Mouse (Mus musculus): ENCODE data around the gene C130026I21Rik. TPM values are rescaled to one million over a fixed set of nuclear protein-coding genes. Genes with fewer than 3 reads are reported as not detected.
"Not testable (repeated sequence)": the region's sequence is repeated elsewhere in the genome, so short reads cannot be mapped to it uniquely, and the experiment has no call there.

Gene C130026I21Rik
- polyA plus RNA-seq, 1 experiment from 2014 or later, result not detected

DNA sequence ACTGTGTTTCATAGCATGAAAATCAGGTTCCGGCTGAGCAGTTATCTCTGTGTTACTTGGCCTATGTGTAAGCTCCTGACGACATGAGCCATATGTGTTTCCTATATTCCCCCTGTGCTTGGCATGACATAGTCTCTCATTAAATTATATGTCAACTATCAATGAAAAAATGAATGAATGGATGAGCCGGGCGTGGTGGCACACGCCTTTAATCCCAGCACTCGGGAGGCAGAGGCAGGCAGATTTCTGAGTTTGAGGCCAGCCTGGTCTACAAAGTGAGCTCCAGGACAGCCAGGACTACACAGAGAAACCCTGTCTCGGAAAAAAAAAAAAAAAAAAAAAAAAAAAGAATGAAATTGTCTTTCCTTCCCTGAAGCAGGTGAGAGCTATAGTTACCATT, 171.3 kb downstream of the C130026I21Rik start:
- not testable (repeated sequence) for H3K4me1 ChIP-seq (replicated peaks; ENCODE audit: control insufficient read depth, insufficient read depth, low read length); H3K4me2 ChIP-seq; H3K27ac ChIP-seq (ENCODE audit: low read depth, low read length); ATAC-seq (replicated peaks; ENCODE audit: low FRiP score); H3K36me3 ChIP-seq (ENCODE audit: control insufficient read depth, insufficient read depth, low read length); H3K4me3 ChIP-seq (ENCODE audit: low read depth, low read length); H3K27me3 ChIP-seq (replicated peaks; ENCODE audit: control insufficient read depth, insufficient read depth, low read length); DNase-seq (ENCODE audit: low spot score); H3K9ac ChIP-seq (ENCODE audit: low read depth, low read length); H3K9me3 ChIP-seq (ENCODE audit: control insufficient read depth, low read length)
- WGBS, result 78% methylated on average over 6 of the region's 7 CpGs

DNA sequence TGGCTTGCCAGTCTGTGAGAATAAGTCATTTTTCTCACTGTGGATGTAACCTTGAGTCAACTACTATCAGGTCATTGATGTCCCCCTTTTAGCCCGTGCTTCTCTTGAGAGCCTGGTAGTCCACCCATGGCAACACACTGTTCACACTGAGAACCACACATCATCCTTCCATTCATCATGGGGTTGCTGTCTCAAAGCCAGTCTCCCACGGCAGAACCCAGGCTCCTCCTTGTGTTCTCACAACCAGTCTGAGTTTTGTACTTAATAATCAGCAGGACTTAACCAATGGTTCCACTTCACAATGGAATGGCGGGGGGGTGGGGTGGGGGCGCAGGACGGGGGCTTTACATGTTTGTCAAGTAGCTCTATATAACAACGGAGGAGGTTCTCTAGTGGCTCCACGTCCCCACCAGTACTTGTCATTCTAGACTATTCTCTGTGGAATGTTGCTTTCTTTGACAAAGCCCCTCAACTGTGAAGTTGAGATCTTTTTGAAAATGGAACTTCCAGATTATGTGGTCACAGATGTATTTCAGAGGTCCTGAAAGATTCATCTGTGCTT, 177.3 kb downstream of the C130026I21Rik start:
- DNase-seq (ENCODE audit: low spot score); ATAC-seq (replicated peaks; ENCODE audit: low FRiP score): not testable (repeated sequence)
- WGBS, result 76% methylated on average over 6 of the region's 7 CpGs

DNA sequence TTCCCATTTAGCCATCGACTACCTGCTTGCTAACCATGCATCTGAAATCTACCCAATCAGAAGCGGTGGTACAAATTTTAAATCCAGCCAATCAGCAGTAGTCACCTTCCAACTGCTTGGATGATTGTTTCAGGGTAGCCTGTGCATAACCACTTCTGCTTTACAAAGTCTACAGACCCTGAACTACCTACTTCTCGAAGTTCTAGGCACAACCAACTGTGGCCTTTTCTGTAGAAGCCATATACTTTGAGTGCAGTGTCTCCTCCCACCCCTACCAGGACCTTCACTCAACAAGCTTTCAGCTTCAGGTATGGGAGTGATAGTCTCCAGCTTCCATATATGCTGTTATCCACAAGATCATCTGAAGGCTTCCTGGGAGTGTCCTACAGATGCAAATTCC, 178.2 kb downstream of the C130026I21Rik start:
- H3K4me1 ChIP-seq (replicated peaks; ENCODE audit: control insufficient read depth, insufficient read depth, low read length); H3K36me3 ChIP-seq (ENCODE audit: control insufficient read depth, insufficient read depth, low read length); H3K4me3 ChIP-seq (ENCODE audit: low read depth, low read length); ATAC-seq (replicated peaks; ENCODE audit: low FRiP score); DNase-seq (ENCODE audit: low spot score); H3K9ac ChIP-seq (ENCODE audit: low read depth, low read length); H3K27ac ChIP-seq (ENCODE audit: low read depth, low read length); H3K4me2 ChIP-seq; H3K27me3 ChIP-seq (replicated peaks; ENCODE audit: control insufficient read depth, insufficient read depth, low read length); H3K9me3 ChIP-seq (ENCODE audit: control insufficient read depth, low read length): not testable (repeated sequence)
- 48% methylated on average over 1 of the region's 3 CpGs for WGBS

More for the DNA sequence above, 177.3 kb downstream of the C130026I21Rik start:
- H3K27ac ChIP-seq (ENCODE audit: low read depth, low read length); H3K4me2 ChIP-seq; H3K4me1 ChIP-seq (replicated peaks; ENCODE audit: control insufficient read depth, insufficient read depth, low read length); H3K27me3 ChIP-seq (replicated peaks; ENCODE audit: control insufficient read depth, insufficient read depth, low read length); H3K36me3 ChIP-seq (ENCODE audit: control insufficient read depth, insufficient read depth, low read length); H3K9ac ChIP-seq (ENCODE audit: low read depth, low read length); H3K9me3 ChIP-seq (ENCODE audit: control insufficient read depth, low read length); H3K4me3 ChIP-seq (ENCODE audit: low read depth, low read length): not testable (repeated sequence)

DNA sequence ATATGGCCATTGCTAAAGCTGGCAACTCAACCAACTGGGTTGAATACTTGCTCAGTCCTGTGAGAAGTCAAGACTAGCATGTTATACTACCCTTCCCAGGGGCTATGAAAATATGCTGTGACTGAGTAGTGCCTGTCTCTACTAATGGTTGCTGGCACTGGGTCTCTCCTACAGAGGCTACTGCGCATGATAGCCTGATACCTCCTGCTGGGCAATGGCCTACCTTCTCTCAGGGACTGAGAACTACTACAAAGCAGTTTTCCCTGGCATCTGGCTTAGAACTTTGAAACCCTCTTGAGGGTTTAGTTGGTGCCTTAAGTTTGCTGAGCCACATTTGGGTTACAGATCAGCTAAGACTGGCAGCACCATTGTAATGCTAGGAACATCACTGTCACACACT, 184.2 kb downstream of the C130026I21Rik start:
- not testable (repeated sequence) for H3K27ac ChIP-seq (ENCODE audit: low read depth, low read length); DNase-seq (ENCODE audit: low spot score); H3K36me3 ChIP-seq (ENCODE audit: control insufficient read depth, insufficient read depth, low read length); H3K27me3 ChIP-seq (replicated peaks; ENCODE audit: control insufficient read depth, insufficient read depth, low read length); H3K4me3 ChIP-seq (ENCODE audit: low read depth, low read length); H3K4me2 ChIP-seq; ATAC-seq (replicated peaks; ENCODE audit: low FRiP score); H3K9ac ChIP-seq (ENCODE audit: low read depth, low read length); H3K9me3 ChIP-seq (ENCODE audit: control insufficient read depth, low read length); H3K4me1 ChIP-seq (replicated peaks; ENCODE audit: control insufficient read depth, insufficient read depth, low read length)
- WGBS, result 67% methylated on average over 1 of the region's 1 CpGs

DNA sequence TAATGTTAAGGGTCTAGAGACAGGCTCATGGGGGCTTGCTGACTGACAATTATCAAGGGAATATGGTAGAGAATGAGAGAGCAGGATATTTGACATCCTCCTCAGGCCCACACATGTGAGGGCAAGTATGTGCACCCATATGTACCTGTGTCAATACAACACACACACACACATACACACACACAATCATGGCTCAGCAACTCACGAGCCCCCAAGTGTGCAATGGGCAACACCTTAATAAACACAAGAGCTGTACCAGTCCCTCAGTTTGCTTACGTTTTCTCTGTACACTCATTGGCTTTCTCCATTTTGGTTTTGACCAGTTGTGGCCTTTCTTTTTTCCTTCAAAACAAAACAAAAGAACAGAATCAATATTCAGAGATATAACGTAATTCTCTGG, 185.6 kb downstream of the C130026I21Rik start:
- H3K27ac ChIP-seq (ENCODE audit: low read depth, low read length); DNase-seq (ENCODE audit: low spot score); H3K36me3 ChIP-seq (ENCODE audit: control insufficient read depth, insufficient read depth, low read length); H3K27me3 ChIP-seq (replicated peaks; ENCODE audit: control insufficient read depth, insufficient read depth, low read length); ATAC-seq (replicated peaks; ENCODE audit: low FRiP score); H3K4me1 ChIP-seq (replicated peaks; ENCODE audit: control insufficient read depth, insufficient read depth, low read length); H3K9me3 ChIP-seq (ENCODE audit: control insufficient read depth, low read length); H3K4me2 ChIP-seq; H3K9ac ChIP-seq (ENCODE audit: low read depth, low read length); H3K4me3 ChIP-seq (ENCODE audit: low read depth, low read length): not testable (repeated sequence)
- WGBS, result 58% methylated on average over 3 of the region's 3 CpGs

DNA sequence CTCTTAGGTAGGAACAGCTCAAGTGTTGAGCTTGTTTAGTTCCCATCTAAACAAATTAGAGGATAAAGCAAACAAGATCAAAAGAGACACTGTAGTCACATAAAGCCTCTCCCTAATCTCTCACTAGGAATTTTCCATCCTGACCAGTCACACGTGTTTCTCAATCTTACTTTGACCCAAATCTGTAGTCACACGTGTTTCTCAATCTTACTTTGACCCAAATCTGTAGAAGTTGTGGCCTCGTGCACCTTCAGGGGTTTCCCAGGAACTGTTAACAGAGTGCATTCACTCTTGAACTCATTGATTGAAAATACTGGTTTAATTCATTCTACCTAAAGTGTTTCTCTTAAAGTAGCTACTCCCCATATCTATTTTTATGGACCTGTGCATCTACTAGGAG, 197.3 kb downstream of the C130026I21Rik start:
- not testable (repeated sequence) for H3K4me3 ChIP-seq (ENCODE audit: low read depth, low read length); H3K4me1 ChIP-seq (replicated peaks; ENCODE audit: control insufficient read depth, insufficient read depth, low read length); H3K27me3 ChIP-seq (replicated peaks; ENCODE audit: control insufficient read depth, insufficient read depth, low read length); H3K27ac ChIP-seq (ENCODE audit: low read depth, low read length); DNase-seq (ENCODE audit: low spot score); H3K9me3 ChIP-seq (ENCODE audit: control insufficient read depth, low read length); H3K9ac ChIP-seq (ENCODE audit: low read depth, low read length); H3K36me3 ChIP-seq (ENCODE audit: control insufficient read depth, insufficient read depth, low read length); H3K4me2 ChIP-seq; ATAC-seq (replicated peaks; ENCODE audit: low FRiP score)
- 53% methylated on average over 3 of the region's 3 CpGs for WGBS

DNA sequence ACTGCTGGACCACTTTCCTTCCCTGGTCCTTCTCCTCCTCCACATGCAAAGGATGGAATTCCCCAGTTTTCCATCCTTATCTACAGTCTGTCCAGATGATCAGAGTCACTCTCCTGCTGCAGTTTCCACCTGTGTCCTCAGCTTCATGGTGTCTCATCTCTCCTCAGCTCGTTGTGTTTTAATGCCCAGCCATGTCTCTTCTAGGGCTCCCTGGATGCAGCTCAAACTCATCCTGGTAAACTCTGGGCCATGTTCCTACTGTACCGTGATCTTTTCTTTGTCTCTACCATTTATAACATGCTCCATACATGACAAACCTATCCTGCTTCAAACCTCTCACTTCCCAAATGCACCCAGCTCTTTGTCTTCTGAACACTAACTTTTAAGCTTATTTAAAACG, 198.7 kb downstream of the C130026I21Rik start:
- not testable (repeated sequence) for H3K4me3 ChIP-seq (ENCODE audit: low read depth, low read length); H3K27ac ChIP-seq (ENCODE audit: low read depth, low read length); H3K9ac ChIP-seq (ENCODE audit: low read depth, low read length); H3K36me3 ChIP-seq (ENCODE audit: control insufficient read depth, insufficient read depth, low read length); DNase-seq (ENCODE audit: low spot score); H3K4me1 ChIP-seq (replicated peaks; ENCODE audit: control insufficient read depth, insufficient read depth, low read length); H3K9me3 ChIP-seq (ENCODE audit: control insufficient read depth, low read length); H3K4me2 ChIP-seq; ATAC-seq (replicated peaks; ENCODE audit: low FRiP score); H3K27me3 ChIP-seq (replicated peaks; ENCODE audit: control insufficient read depth, insufficient read depth, low read length)
- WGBS, result 53% methylated on average over 3 of the region's 3 CpGs

DNA sequence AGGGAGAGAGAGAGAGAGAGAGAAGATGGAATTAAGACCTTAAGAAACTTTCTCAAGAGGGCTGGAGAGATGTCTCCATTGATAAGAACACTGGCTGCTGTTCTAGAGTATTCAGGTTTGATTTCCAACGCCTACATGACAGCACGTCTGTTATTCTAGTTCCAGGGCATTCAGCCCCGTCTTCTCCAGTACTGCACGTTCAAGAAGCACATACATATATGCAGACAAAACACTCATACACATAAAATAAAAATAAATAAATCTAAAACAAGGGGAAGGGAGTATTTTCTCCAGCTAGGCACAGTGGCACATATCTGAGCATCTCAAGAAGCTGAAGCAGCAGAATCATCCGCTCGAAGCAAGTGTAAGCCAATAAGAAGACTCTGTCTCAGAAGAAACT, 234.6 kb downstream of the C130026I21Rik start:
- H3K4me2 ChIP-seq; H3K4me3 ChIP-seq (ENCODE audit: low read depth, low read length); H3K4me1 ChIP-seq (replicated peaks; ENCODE audit: control insufficient read depth, insufficient read depth, low read length); ATAC-seq (replicated peaks; ENCODE audit: low FRiP score); H3K27me3 ChIP-seq (replicated peaks; ENCODE audit: control insufficient read depth, insufficient read depth, low read length); DNase-seq (ENCODE audit: low spot score); H3K27ac ChIP-seq (ENCODE audit: low read depth, low read length); H3K36me3 ChIP-seq (ENCODE audit: control insufficient read depth, insufficient read depth, low read length); H3K9me3 ChIP-seq (ENCODE audit: control insufficient read depth, low read length); H3K9ac ChIP-seq (ENCODE audit: low read depth, low read length): not testable (repeated sequence)
- WGBS, result 70% methylated on average over 4 of the region's 6 CpGs

DNA sequence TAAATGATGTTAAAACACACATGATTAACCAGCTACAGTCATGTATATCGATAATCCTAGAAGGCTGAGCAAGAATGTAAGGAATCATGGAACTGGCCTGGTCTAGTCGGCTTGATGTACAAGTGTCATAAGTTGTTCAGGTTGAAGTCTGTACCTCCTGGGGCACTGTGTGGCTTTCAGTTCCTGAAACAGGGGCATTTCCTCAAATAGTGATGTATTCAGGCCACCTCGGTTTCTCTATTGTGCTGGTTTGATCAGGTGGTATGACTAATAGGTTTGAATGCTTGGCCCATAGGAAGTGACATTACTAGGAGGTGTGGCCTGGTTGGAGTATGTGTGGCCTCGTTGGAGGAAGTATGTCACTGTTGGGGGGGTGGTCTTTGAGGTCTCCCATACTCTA, 236.0 kb downstream of the C130026I21Rik start:
- DNase-seq (ENCODE audit: low spot score); H3K27me3 ChIP-seq (replicated peaks; ENCODE audit: control insufficient read depth, insufficient read depth, low read length); H3K9ac ChIP-seq (ENCODE audit: low read depth, low read length); ATAC-seq (replicated peaks; ENCODE audit: low FRiP score); H3K9me3 ChIP-seq (ENCODE audit: control insufficient read depth, low read length); H3K27ac ChIP-seq (ENCODE audit: low read depth, low read length); H3K4me1 ChIP-seq (replicated peaks; ENCODE audit: control insufficient read depth, insufficient read depth, low read length); H3K36me3 ChIP-seq (ENCODE audit: control insufficient read depth, insufficient read depth, low read length); H3K4me2 ChIP-seq; H3K4me3 ChIP-seq (ENCODE audit: low read depth, low read length): not testable (repeated sequence)
- 78% methylated on average over 3 of the region's 4 CpGs for WGBS

All from liver, embryonic 11.5 days (tissue).